8 mouse cellular contexts compared by ENCODE assay signal in genomic region chr11:90623477-90623876, GRCm38 (mm10). TPM values are rescaled to one million over a fixed set of nuclear protein-coding genes. Genes with fewer than 3 reads are reported as not detected.
DNase-seq lines count a peak whose midpoint lies in the region; ATAC-seq and TF ChIP-seq lines count a peak whose summit lies in the region.

No protein-coding gene starts in this region.

- no peak for ATAC-seq in CD4-positive, CD25-positive, alpha-beta regulatory T cell, adult 4 months
- ATAC-seq in kidney, embryonic 14.5 days (ENCODE audit: low FRiP score, low TSS enrichment) = no peak

- no peaks in the 10 kb centered on the region for H3K27me3 ChIP-seq in kidney, embryonic 14.5 days (ENCODE audit: control insufficient read depth, insufficient read depth, low read length)
- H3K27me3 ChIP-seq in E14TG2a.4 (ENCODE audit: insufficient read depth, low read length) = no peaks in the 10 kb centered on the region

- H3K27ac ChIP-seq in kidney, embryonic 14.5 days (ENCODE audit: low read depth, low read length) = no peak overlapping the region

- no peak overlapping the region for H3K4me3 ChIP-seq in kidney, embryonic 14.5 days (ENCODE audit: low read length)
- no peak overlapping the region for H3K4me3 ChIP-seq in E14TG2a.4 (replicated peaks; ENCODE audit: low read length)

- peak; percentile 66 for DNase-seq in CD4-positive, CD25-positive, alpha-beta regulatory T cell, adult 2 months (ENCODE audit: low read depth, low spot score)
- DNase-seq in kidney, postnatal 10 days = peak; percentile 56
- peak; percentile 58 for DNase-seq in embryo, embryonic 10 days (ENCODE audit: low spot score)
- peak; percentile 64 to 70 for DNase-seq in left cerebral cortex, postnatal 14 days (ENCODE audit: low spot score in 2 of 2)
- peak; percentile 47 for DNase-seq in telencephalon, adult 2 months (ENCODE audit: low read depth, low spot score)

- peak; percentile 59 for TF ChIP-seq CTCF in E14TG2a.4 (conservative IDR thresholded peaks at IDR 0.05; ENCODE audit: low read length)

- no peaks in the 10 kb centered on the region for H3K4me1 ChIP-seq in kidney, embryonic 14.5 days (ENCODE audit: control insufficient read depth, insufficient read depth, low read length)
- no peaks in the 10 kb centered on the region for H3K4me1 ChIP-seq in E14TG2a.4 (replicated peaks; ENCODE audit: low read depth, low read length)

- H3K9ac ChIP-seq in kidney, embryonic 14.5 days (ENCODE audit: low read depth, low read length) = no peak overlapping the region

- H3K9me3 ChIP-seq in kidney, embryonic 14.5 days (ENCODE audit: control insufficient read depth, low read length) = no peaks in the 10 kb centered on the region
- no peaks in the 10 kb centered on the region for H3K9me3 ChIP-seq in E14TG2a.4 (ENCODE audit: low read length)

- intact Hi-C loops in left cerebral cortex, postnatal 14 days (cut with DNase I) = loop anchor here (5.0 kb wide), 2 partner anchors 306 to 441 kb away; no protein-coding TSS in a partner anchor

- H3K36me3 ChIP-seq in kidney, embryonic 14.5 days (ENCODE audit: control insufficient read depth, insufficient read depth, low read length) = peaks cover 9% of the 10 kb centered on the region; the same call in 1 of the 2 replicates
- peaks cover 4% of the 10 kb centered on the region; the same call in 1 of the 2 replicates for H3K36me3 ChIP-seq in E14TG2a.4 (ENCODE audit: insufficient read depth, low read length)

- 62% methylated on average over 6 of the region's 6 CpGs for WGBS in kidney, embryonic 14.5 days

- H3K4me2 ChIP-seq in kidney, embryonic 14.5 days (replicated peaks; ENCODE audit: low read depth, low read length) = no peak overlapping the region

RNA-seq across cellular contexts. Expression of gene Stxbp4, which starts 14.4 kb away (rescaled TPM):
- 1 to 10 TPM; 4.5 to 5.3 TPM for polyA plus RNA-seq in CD4-positive, CD25-positive, alpha-beta regulatory T cell, adult 4 months (2017; shearing (Covaris generic))
- 25.7 and 29.3 TPM in 2 replicates for polyA plus RNA-seq in kidney, embryonic 14.5 days (2014; fragmentation: Nextera tagmentation; extraction: Ambion mirVana)
- 10 to 100 TPM in 1 of 2 experiments, 1 to 10 TPM in 1; 8.8 to 10.4 TPM for total RNA-seq in left cerebral cortex, postnatal 14 days (2021)

RNA-seq across cellular contexts. Expression of gene Cox11, which starts 14.5 kb away (rescaled TPM):
- 10 to 100 TPM; 23.5 to 30.2 TPM for polyA plus RNA-seq in CD4-positive, CD25-positive, alpha-beta regulatory T cell, adult 4 months (2017; shearing (Covaris generic))
- 30.4 and 33.5 TPM in 2 replicates for polyA plus RNA-seq in kidney, embryonic 14.5 days (2014; fragmentation: Nextera tagmentation; extraction: Ambion mirVana)
- total RNA-seq in left cerebral cortex, postnatal 14 days (2021) = 10 to 100 TPM; 25.2 to 25.9 TPM
